Mouse (Mus musculus): ENCODE measurements around the gene Cyp46a1. TPM values are rescaled to one million over a fixed set of nuclear protein-coding genes. Genes with fewer than 3 reads are reported as not detected.
A peak's percentile ranks its signal among the peaks of the same experiment; 100 is the strongest.

Cyp46a1 gene
- polyA plus RNA-seq, 1 experiment from 2014 or later, result 19.8 TPM

- H3K4me2 ChIP-seq (replicated peaks), result no peak overlapping the region
- H3K4me1 ChIP-seq, result peaks cover 10% of the 10 kb centered on the region
- peaks cover 3% of the 10 kb centered on the region; the same call in 1 of the 2 replicates for H3K27me3 ChIP-seq
- no peak for ATAC-seq (replicated peaks)
- 33% methylated on average over 6 of the region's 6 CpGs for WGBS
- no peak overlapping the region for H3K27ac ChIP-seq (replicated peaks)
- no peaks in the 10 kb centered on the region for H3K36me3 ChIP-seq
- H3K4me3 ChIP-seq, result no peak overlapping the region
- no peak overlapping the region for H3K9ac ChIP-seq (replicated peaks)
- H3K9me3 ChIP-seq, result no peaks in the 10 kb centered on the region
Measured at GRCm38 (mm10) chr12:108303778-108304365, 30.3 kb upstream of the Cyp46a1 start.

DNA sequence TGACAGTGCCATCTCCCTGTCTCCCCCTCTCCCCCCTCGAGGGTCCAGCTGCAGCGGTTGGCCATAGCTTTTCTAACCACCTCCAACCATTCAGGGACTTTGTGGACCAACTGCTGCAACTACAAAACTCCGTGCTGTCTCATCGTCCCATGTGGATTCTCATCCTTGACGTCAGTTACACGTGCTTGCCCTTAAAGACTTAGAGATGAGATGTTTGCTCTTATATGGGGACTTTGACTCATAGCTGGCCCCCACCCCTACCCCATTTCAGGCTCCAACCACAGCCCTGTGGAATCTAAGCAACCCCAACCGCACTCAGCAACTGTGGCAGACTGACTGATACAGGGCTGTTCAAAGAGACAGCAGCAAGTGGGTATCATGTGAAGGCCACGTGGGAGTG is 29.0 kb upstream of the Cyp46a1 start:
- ATAC-seq (replicated peaks), result no peak
- H3K4me1 ChIP-seq, result peaks cover 10% of the 10 kb centered on the region
- no peaks in the 10 kb centered on the region for H3K36me3 ChIP-seq
- H3K9ac ChIP-seq (replicated peaks), result no peak overlapping the region
- H3K27ac ChIP-seq (replicated peaks), result no peak overlapping the region
- no peak overlapping the region for H3K4me2 ChIP-seq (replicated peaks)
- H3K27me3 ChIP-seq, result peaks cover 3% of the 10 kb centered on the region; the same call in 1 of the 2 replicates
- no peak overlapping the region for H3K4me3 ChIP-seq
- no peaks in the 10 kb centered on the region for H3K9me3 ChIP-seq
- WGBS, result 84% methylated on average over 8 of the region's 8 CpGs

- Histone ChIP-seq H3K9ac (replicated peaks) (peak within 1 kb of the TSS; percentile 62), H3K4me3 (peak within 1 kb of the TSS; percentile 59), H3K36me3 (no peaks in the 10 kb centered on the region), H3K9me3 (no peaks in the 10 kb centered on the region), H3K4me1 (peaks cover 10% of the 10 kb centered on the region), H3K4me2 (replicated peaks) (peak within 1 kb of the TSS; percentile 97), H3K27ac (replicated peaks) (no peak within 1 kb of the TSS), H3K27me3 (peaks cover 3% of the 10 kb centered on the region; the same call in 1 of the 2 replicates)
- peak; percentile 59 for ATAC-seq (replicated peaks)
- 6% methylated on average over 66 of the region's 67 CpGs for WGBS
Measured at GRCm38 (mm10) chr12:108305812-108306794, 28.1 kb upstream of the Cyp46a1 start, which contains the start of gene Hhipl1. Hhipl1 (plus strand) TSS chr12:108306270.

DNA sequence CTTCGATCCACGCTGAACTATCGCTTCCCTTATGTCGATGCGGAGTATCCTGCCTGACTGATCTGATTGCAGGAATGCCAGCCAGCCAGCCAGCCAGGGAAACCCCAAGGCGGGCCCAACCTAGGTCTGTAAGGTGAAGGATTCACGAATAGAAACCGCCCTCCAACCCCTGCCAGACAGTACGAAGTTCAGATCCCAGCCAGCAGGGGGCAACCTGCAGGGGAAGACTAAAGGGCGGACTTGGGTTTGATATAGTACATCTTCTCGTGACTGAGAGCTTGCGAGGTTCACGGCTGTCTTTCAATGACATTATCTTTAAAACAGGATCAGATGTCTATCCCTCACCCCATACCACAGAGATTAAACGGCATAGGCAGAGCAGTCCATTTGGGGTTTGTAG is 26.6 kb upstream of the Cyp46a1 start:
- no peak for ATAC-seq (replicated peaks)
- H3K27ac ChIP-seq (replicated peaks), result no peak overlapping the region
- WGBS, result 32% methylated on average over 14 of the region's 14 CpGs
- H3K36me3 ChIP-seq, result no peaks in the 10 kb centered on the region
- no peaks in the 10 kb centered on the region for H3K9me3 ChIP-seq
- H3K27me3 ChIP-seq, result peaks cover 3% of the 10 kb centered on the region; the same call in 1 of the 2 replicates
- no peak overlapping the region for H3K4me3 ChIP-seq
- H3K4me1 ChIP-seq, result peaks cover 10% of the 10 kb centered on the region
- no peak overlapping the region for H3K4me2 ChIP-seq (replicated peaks)
- H3K9ac ChIP-seq (replicated peaks), result no peak overlapping the region

GRCm38 (mm10) chr12:108308363-108308856 is 25.8 kb upstream of the Cyp46a1 start:
- no peaks in the 10 kb centered on the region for H3K36me3 ChIP-seq
- H3K27me3 ChIP-seq, result peaks cover 3% of the 10 kb centered on the region; the same call in 1 of the 2 replicates
- H3K4me3 ChIP-seq, result no peak overlapping the region
- ATAC-seq (replicated peaks), result no peak
- peaks cover 10% of the 10 kb centered on the region for H3K4me1 ChIP-seq
- H3K9ac ChIP-seq (replicated peaks), result no peak overlapping the region
- H3K27ac ChIP-seq (replicated peaks), result no peak overlapping the region
- no peaks in the 10 kb centered on the region for H3K9me3 ChIP-seq
- no peak overlapping the region for H3K4me2 ChIP-seq (replicated peaks)
- 83% methylated on average over 16 of the region's 16 CpGs for WGBS

GRCm38 (mm10) chr12:108309116-108309794 is 24.9 kb upstream of the Cyp46a1 start:
- no peaks in the 10 kb centered on the region for H3K9me3 ChIP-seq
- H3K36me3 ChIP-seq, result no peaks in the 10 kb centered on the region
- WGBS, result 74% methylated on average over 7 of the region's 8 CpGs
- no peak overlapping the region for H3K9ac ChIP-seq (replicated peaks)
- H3K27ac ChIP-seq (replicated peaks), result no peak overlapping the region
- H3K4me1 ChIP-seq, result peaks cover 10% of the 10 kb centered on the region
- H3K27me3 ChIP-seq, result peaks cover 3% of the 10 kb centered on the region; the same call in 1 of the 2 replicates
- H3K4me2 ChIP-seq (replicated peaks), result no peak overlapping the region
- no peak overlapping the region for H3K4me3 ChIP-seq
- ATAC-seq (replicated peaks), result no peak

DNA sequence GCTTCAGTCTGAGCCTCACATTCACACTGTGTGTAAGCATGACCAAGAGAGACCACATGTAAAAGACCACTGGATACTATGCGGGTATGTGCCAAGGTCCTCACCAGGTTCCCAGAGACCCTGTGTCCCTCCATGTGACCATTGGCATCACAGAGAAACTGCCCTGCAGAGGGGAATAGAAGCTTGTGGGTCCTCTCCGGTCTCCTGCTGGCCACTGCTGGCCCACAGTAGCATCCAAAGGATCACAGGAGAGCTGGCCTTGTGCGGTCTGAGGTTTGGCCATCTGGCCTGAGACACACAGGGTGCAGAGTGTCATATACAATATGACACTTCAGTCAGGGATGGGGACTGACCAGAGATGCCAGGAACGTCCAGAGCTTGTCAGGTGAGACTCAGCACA is 24.1 kb upstream of the Cyp46a1 start:
- no peak overlapping the region for H3K27ac ChIP-seq (replicated peaks)
- H3K9me3 ChIP-seq, result no peaks in the 10 kb centered on the region
- no peak overlapping the region for H3K9ac ChIP-seq (replicated peaks)
- H3K27me3 ChIP-seq, result peaks cover 3% of the 10 kb centered on the region; the same call in 1 of the 2 replicates
- H3K36me3 ChIP-seq, result no peaks in the 10 kb centered on the region
- no peak overlapping the region for H3K4me2 ChIP-seq (replicated peaks)
- WGBS, result 91% methylated on average over 4 of the region's 4 CpGs
- no peak overlapping the region for H3K4me3 ChIP-seq
- H3K4me1 ChIP-seq, result peaks cover 10% of the 10 kb centered on the region
- ATAC-seq (replicated peaks), result no peak

DNA sequence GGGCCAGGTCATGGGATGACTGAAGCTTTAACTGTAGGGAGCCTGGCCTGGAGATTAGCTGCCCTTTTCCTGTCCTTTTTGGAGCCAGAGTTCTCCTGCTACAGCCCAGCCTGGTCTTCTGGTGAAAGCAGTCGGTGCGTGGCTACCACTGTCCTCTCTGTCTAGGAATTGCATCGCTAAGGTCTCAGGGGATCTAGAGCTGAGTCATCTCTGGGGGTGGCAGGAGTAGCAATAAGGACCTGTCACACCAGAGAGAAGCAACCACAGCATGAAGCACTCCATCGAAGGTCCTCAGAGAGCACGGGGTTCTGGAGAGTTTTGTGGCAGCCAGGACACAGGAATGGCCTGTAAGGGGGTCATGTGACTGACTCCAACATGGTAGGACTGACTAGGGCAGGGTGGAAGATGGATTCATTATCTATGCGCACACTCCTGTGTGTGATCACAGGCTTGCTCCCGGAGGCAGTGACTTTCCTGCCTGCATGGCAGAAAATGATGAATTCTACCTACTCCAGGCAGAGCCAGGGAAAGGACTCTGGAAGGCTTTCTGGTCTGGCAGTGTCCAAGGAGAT is 23.6 kb upstream of the Cyp46a1 start:
- 82% methylated on average over 7 of the region's 7 CpGs for WGBS

GRCm38 (mm10) chr12:108311741-108312290 is 22.4 kb upstream of the Cyp46a1 start:
- no peaks in the 10 kb centered on the region for H3K27me3 ChIP-seq
- 94% methylated on average over 27 of the region's 27 CpGs for WGBS
- no peak overlapping the region for H3K4me2 ChIP-seq (replicated peaks)
- no peaks in the 10 kb centered on the region for H3K36me3 ChIP-seq
- H3K4me3 ChIP-seq, result no peak overlapping the region
- no peaks in the 10 kb centered on the region for H3K9me3 ChIP-seq
- no peak overlapping the region for H3K9ac ChIP-seq (replicated peaks)
- no peak for ATAC-seq (replicated peaks)
- peaks cover 3% of the 10 kb centered on the region; the same call in 1 of the 2 replicates for H3K4me1 ChIP-seq
- no peak overlapping the region for H3K27ac ChIP-seq (replicated peaks)

More for the DNA sequence above, 23.6 kb upstream of the Cyp46a1 start:
- no peak overlapping the region for H3K4me3 ChIP-seq
- peaks cover 10% of the 10 kb centered on the region for H3K4me1 ChIP-seq
- H3K4me2 ChIP-seq (replicated peaks), result no peak overlapping the region
- H3K27me3 ChIP-seq, result peaks cover 2% of the 10 kb centered on the region; the same call in 1 of the 2 replicates
- ATAC-seq (replicated peaks), result no peak
- H3K27ac ChIP-seq (replicated peaks), result no peak overlapping the region
- no peaks in the 10 kb centered on the region for H3K36me3 ChIP-seq
- no peaks in the 10 kb centered on the region for H3K9me3 ChIP-seq
- no peak overlapping the region for H3K9ac ChIP-seq (replicated peaks)

- H3K36me3 ChIP-seq, result no peaks in the 10 kb centered on the region
- no peak for ATAC-seq (replicated peaks)
- 61% methylated on average over 6 of the region's 6 CpGs for WGBS
- no peak overlapping the region for H3K27ac ChIP-seq (replicated peaks)
- H3K27me3 ChIP-seq, result no peaks in the 10 kb centered on the region
- no peak overlapping the region for H3K4me2 ChIP-seq (replicated peaks)
- no peak overlapping the region for H3K9ac ChIP-seq (replicated peaks)
- H3K9me3 ChIP-seq, result no peaks in the 10 kb centered on the region
- H3K4me1 ChIP-seq, result peaks cover 9% of the 10 kb centered on the region
- H3K4me3 ChIP-seq, result no peak overlapping the region
Measured at GRCm38 (mm10) chr12:108312432-108312851, 21.7 kb upstream of the Cyp46a1 start.

GRCm38 (mm10) chr12:108313244-108313772 is 20.9 kb upstream of the Cyp46a1 start:
- peaks cover 13% of the 10 kb centered on the region for H3K4me1 ChIP-seq
- no peak overlapping the region for H3K9ac ChIP-seq (replicated peaks)
- WGBS, result 88% methylated on average over 1 of the region's 1 CpGs
- H3K4me3 ChIP-seq, result no peak overlapping the region
- no peak overlapping the region for H3K27ac ChIP-seq (replicated peaks)
- ATAC-seq (replicated peaks), result no peak
- no peaks in the 10 kb centered on the region for H3K36me3 ChIP-seq
- no peaks in the 10 kb centered on the region for H3K27me3 ChIP-seq
- H3K9me3 ChIP-seq, result no peaks in the 10 kb centered on the region
- H3K4me2 ChIP-seq (replicated peaks), result no peak overlapping the region
